Mouse (Mus musculus) embryonic fibroblast, embryonic 13.5 days (primary cell): ENCODE data around the gene 4931409K22Rik. TPM values are rescaled to one million over a fixed set of nuclear protein-coding genes. Genes with fewer than 3 reads are reported as not detected.

Experiments
- H3K27ac ChIP-seq: 2 replicates; pipeline ENCODE4 v1.5.1; 2012; ENCODE audit warnings: low read length, control low read depth, inconsistent platforms; ENCODE audit not compliant: insufficient read depth
- H3K4me1 ChIP-seq: 2 replicates; pipeline ENCODE4 v1.6.1; 2011; ENCODE audit warnings: low read length; ENCODE audit not compliant: control insufficient read depth, insufficient read depth
- H3K4me3 ChIP-seq: 2 replicates; pipeline ENCODE4 v1.5.1; 2011; ENCODE audit warnings: mild to moderate bottlenecking, control low read depth, low read length; ENCODE audit not compliant: insufficient read depth
- CTCF ChIP-seq: IDR thresholded peaks from 2 replicates; pipeline ENCODE4 v1.5.1; 2011; ENCODE audit warnings: mild to moderate bottlenecking, control low read depth, low read length, moderate library complexity, borderline replicate concordance; ENCODE audit not compliant: insufficient read depth
- POLR2A ChIP-seq: IDR thresholded peaks from 2 replicates; pipeline ENCODE4 v1.6.1; 2011; ENCODE audit warnings: low read depth, mild to moderate bottlenecking, control low read depth, low read length, moderate library complexity
- polyA plus RNA-seq: library from polyadenylated mRNA; stranded (reverse); fragments of >200 nt; gene quantifications from 2 replicates; pipeline ENCODE4 v1.2.4, GENCODE M21; 2011; ENCODE audit warnings: low read depth; ENCODE audit not compliant: missing spikeins, insufficient read length

4931409K22Rik gene
- not detected in 2 replicates for polyA plus RNA-seq

DNA sequence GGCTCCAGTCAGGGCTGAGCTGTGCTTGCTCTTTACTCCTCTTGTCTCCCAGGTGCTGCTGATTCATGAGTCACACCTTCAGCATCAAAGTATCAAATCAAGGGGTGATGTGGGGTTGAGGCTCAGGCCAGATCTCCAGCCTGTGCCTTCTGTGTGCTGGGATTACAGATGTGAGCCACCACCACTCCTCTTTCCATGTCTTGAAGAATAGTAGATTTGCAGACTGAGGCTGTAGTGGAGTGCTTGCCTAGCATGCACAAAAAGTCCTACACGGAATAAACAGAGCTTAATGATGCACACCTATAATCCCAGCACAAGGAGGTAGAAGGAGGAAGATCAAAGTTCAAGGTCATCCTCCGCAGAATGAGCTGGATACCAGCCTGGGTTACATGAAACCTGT lies at the start of gene 4931409K22Rik:
4931409K22Rik (minus strand) TSS at position 101 of the 400 bp plus-strand sequence.
- no peak within 1 kb of the TSS for H3K27ac ChIP-seq
- no peak for TF ChIP-seq CTCF
- no peak for TF ChIP-seq POLR2A
- H3K4me3 ChIP-seq = no peak within 1 kb of the TSS
- H3K4me1 ChIP-seq = no peaks in the 10 kb centered on the region

DNA sequence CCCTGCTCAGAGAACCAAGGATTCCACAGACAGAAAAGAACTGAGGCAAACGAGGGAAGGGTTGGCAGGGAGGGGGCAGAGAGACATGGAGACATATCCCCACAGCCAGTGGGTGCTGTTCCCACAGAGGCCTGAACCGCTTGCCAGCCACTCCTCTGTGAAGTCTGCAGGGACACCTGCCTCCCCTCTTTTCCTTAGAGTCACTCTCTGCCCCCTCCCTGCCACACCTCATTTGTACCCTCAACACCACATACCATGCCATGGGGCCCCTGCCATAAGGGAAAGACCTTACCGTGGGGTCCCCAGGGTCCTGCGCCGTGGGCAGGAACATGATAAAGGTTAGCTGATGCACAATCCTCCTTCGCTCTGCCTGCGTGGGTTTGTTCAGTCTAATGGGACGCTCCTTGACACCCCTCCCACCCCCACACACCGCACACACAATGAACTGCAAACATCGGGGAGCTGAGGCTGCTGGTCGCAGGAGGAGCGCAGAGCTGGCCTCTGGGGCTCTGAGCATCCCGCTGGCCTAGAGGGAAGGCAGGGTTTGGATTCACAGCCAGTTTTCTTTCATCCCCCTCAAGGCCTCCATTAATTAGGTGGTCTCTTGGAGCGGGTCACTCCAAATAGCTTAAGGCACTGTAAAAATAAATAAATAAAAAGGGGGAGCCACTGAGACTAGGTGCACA lies 49.5 kb upstream of the 4931409K22Rik start:
- no peak overlapping the region for H3K4me3 ChIP-seq
- TF ChIP-seq CTCF (no peak), POLR2A (no peak)
- H3K27ac ChIP-seq = no peak overlapping the region
- H3K4me1 ChIP-seq = peaks cover 5% of the 10 kb centered on the region; the same call in 1 of the 2 replicates

DNA sequence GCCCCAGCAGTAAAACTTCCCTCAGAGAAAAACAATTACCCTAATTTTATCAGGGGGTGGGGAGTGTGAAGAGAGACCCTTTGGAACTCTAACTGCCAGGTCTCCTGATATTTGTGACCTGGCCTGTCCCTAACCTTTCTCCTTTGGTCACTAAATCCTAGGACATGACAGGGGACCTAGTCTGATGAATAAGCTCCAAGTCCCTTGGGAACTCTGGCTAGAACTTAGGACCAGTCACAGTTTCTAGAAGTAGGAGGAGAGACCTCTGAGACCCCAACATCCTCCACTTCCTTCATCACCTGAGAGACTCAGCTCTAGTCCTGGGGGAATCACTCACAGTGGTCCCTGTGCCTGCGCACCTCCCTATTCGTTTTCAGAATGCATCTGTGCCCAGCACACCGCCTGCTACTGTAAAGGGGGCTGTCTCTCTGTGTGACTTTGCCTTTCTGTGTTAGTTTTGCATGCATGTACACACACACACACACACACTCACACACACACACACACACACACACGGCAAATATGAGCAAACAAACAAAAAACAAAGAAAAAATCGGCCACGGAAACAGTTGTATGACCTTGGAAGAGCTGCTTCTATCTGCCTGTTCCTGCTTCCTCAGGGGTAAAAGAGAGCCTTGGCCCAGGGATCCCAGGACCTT lies 48.8 kb upstream of the 4931409K22Rik start:
- Histone ChIP-seq H3K4me3 (peak overlapping the region; percentile 56), H3K4me1 (peaks cover 5% of the 10 kb centered on the region; the same call in 1 of the 2 replicates), H3K27ac (peak overlapping the region; percentile 20; the same call in 1 of the 2 replicates)
- TF ChIP-seq CTCF (no peak), POLR2A (no peak)

GRCm38 (mm10) chr5:24604656-24605100 lies 48.1 kb upstream of the 4931409K22Rik start:
- H3K4me3 ChIP-seq = peak overlapping the region; percentile 56
- peak overlapping the region; percentile 48 for H3K27ac ChIP-seq
- TF ChIP-seq POLR2A (peak; percentile 55), CTCF (no peak)
- H3K4me1 ChIP-seq = peaks cover 5% of the 10 kb centered on the region; the same call in 1 of the 2 replicates

GRCm38 (mm10) chr5:24604080-24604655 lies 47.6 kb upstream of the 4931409K22Rik start:
- Histone ChIP-seq H3K4me3 (peak overlapping the region; percentile 56), H3K4me1 (peaks cover 5% of the 10 kb centered on the region; the same call in 1 of the 2 replicates)

DNA sequence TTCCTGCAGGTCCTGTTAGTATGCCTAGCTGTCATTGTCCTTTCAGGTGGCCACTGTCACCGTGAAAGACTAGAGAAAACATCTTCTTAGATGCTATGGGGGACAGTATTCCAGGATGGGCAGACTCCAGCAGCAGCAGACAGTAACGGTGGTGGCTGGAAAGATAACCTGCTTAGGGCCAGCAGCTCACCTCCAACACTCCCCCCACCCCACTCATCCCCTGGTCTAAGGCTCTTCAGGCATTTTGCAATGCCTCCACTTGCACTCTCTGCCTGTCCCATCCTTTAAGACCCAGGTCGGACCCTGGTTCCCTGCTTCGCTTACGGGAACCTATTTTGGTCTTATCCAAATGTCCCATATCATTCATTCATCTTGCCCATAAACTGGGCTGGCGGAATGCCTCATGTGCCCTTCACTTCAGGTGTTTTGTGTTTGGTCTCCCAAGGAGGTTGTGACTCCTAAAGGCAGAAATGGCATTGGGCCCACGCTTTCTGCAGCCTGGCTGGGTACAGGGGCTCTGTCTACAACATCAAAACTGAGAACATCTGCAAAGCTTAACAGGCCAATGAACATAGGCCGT lies 46.9 kb upstream of the 4931409K22Rik start:
- Histone ChIP-seq H3K4me3 (no peak overlapping the region), H3K4me1 (peaks cover 5% of the 10 kb centered on the region; the same call in 1 of the 2 replicates), H3K27ac (0 out of 2 replicates have a peak overlapping the region, but pooled peaks have one; percentile 12)
- TF ChIP-seq POLR2A (0 out of 2 replicates have a peak, but pooled peaks have one; percentile 8), CTCF (no peak)

More at GRCm38 (mm10) chr5:24604080-24604655, 47.6 kb upstream of the 4931409K22Rik start:
- TF ChIP-seq POLR2A = peak; percentile 9; the same call in 1 of the 2 replicates
- TF ChIP-seq CTCF = no peak
- peak overlapping the region; percentile 48 for H3K27ac ChIP-seq

DNA sequence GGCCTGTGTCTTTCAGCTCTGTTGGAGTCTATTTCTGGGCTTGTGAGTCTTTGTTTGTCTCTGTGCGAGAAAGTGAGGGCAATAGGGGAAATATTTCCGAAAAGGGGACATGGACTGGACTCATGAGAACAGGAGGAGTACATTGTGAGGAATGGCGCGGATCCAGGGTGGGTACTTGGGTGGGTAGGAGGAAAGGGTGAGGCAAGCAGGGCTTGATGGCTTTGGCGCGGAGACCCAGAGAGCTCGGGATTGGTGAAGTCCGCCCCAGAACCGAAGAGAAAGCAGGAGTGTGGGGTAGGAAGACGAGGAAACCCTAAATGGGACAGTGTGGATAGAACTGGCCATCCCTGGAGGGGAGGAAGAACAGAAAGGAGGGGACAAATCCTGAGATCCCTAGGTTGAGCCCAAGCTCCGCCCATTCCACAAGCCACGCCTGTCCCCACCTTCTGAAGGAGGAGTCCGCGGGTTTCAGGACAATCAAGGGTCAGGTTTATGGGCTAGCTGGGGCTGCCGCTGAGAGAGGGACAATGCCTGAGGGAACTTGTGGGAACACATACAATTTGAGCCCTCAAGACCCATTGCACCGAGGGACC lies 46.2 kb upstream of the 4931409K22Rik start:
- TF ChIP-seq POLR2A (peak; percentile 93), CTCF (no peak)
- Histone ChIP-seq H3K4me1 (peaks cover 5% of the 10 kb centered on the region; the same call in 1 of the 2 replicates), H3K4me3 (peak overlapping the region; percentile 32), H3K27ac (peak overlapping the region; percentile 93)

- Histone ChIP-seq H3K4me1 (peaks cover 5% of the 10 kb centered on the region; the same call in 1 of the 2 replicates), H3K27ac (peak overlapping the region; percentile 93), H3K4me3 (peak overlapping the region; percentile 66)
- TF ChIP-seq CTCF (no peak), POLR2A (peak; percentile 89; the same call in 1 of the 2 replicates)
Measured at GRCm38 (mm10) chr5:24601911-24602750, 45.5 kb upstream of the 4931409K22Rik start.
